Mouse (Mus musculus): ENCODE data around the gene Slc28a1.

The Slc28a1 gene

GRCm38 (mm10) chr7:81114555-81114954 lies at the start of gene Slc28a1:
Slc28a1 (plus strand) TSS chr7:81114799.
- DNase-seq = no peak

GRCm38 (mm10) chr7:81066714-81067113 lies 47.9 kb upstream of the Slc28a1 start:
- DNase-seq = no peak

GRCm38 (mm10) chr7:81072463-81072862 lies 42.1 kb upstream of the Slc28a1 start:
- DNase-seq = peak; percentile 67

- no peak for DNase-seq
Measured at GRCm38 (mm10) chr7:81073273-81073672, 41.3 kb upstream of the Slc28a1 start.

- no peak for DNase-seq
Measured at GRCm38 (mm10) chr7:81074546-81074945, 40.1 kb upstream of the Slc28a1 start.

GRCm38 (mm10) chr7:81075299-81075698 lies 39.3 kb upstream of the Slc28a1 start:
- DNase-seq = no peak

GRCm38 (mm10) chr7:81075732-81076131 lies 38.9 kb upstream of the Slc28a1 start:
- no peak for DNase-seq

- no peak for DNase-seq
Measured at GRCm38 (mm10) chr7:81077009-81077408, 37.6 kb upstream of the Slc28a1 start.

GRCm38 (mm10) chr7:81078740-81079139 lies 35.9 kb upstream of the Slc28a1 start:
- DNase-seq = no peak

- no peak for DNase-seq
Measured at GRCm38 (mm10) chr7:81093420-81093965, 21.1 kb upstream of the Slc28a1 start.

GRCm38 (mm10) chr7:81094104-81094757 lies 20.4 kb upstream of the Slc28a1 start:
- no peak for DNase-seq

- DNase-seq = no peak
Measured at GRCm38 (mm10) chr7:81100341-81100740, 14.3 kb upstream of the Slc28a1 start.

GRCm38 (mm10) chr7:81102854-81103253 lies 11.7 kb upstream of the Slc28a1 start:
- DNase-seq = no peak

GRCm38 (mm10) chr7:81105525-81105924 lies 9.1 kb upstream of the Slc28a1 start:
- DNase-seq = no peak

GRCm38 (mm10) chr7:81108226-81108625 lies 6.4 kb upstream of the Slc28a1 start:
- DNase-seq = no peak

GRCm38 (mm10) chr7:81109717-81110651 lies 4.6 kb upstream of the Slc28a1 start:
- DNase-seq = no peak

- no peak for DNase-seq
Measured at GRCm38 (mm10) chr7:81110791-81111190, 3.8 kb upstream of the Slc28a1 start.

- no peak for DNase-seq
Measured at GRCm38 (mm10) chr7:81111729-81112128, 2.9 kb upstream of the Slc28a1 start.

- DNase-seq = no peak
Measured at GRCm38 (mm10) chr7:81112686-81113360, 1.8 kb upstream of the Slc28a1 start.

GRCm38 (mm10) chr7:81121099-81121498 lies 6.5 kb downstream of the Slc28a1 start:
- no peak for DNase-seq

GRCm38 (mm10) chr7:81122808-81123207 lies 8.2 kb downstream of the Slc28a1 start:
- DNase-seq = no peak

- no peak for DNase-seq
Measured at GRCm38 (mm10) chr7:81123553-81123952, 9.0 kb downstream of the Slc28a1 start.

- no peak for DNase-seq
Measured at GRCm38 (mm10) chr7:81124773-81125172, 10.2 kb downstream of the Slc28a1 start.

All from right cerebral cortex, adult 18-20 months (tissue).